Mouse (Mus musculus): ENCODE results near the gene Lrrc10b. TPM values are rescaled to one million over a fixed set of nuclear protein-coding genes. Genes with fewer than 3 reads are reported as not detected.

Gene Lrrc10b
- polyA plus RNA-seq, 1 experiment from 2014 or later: 0.71 TPM

DNA sequence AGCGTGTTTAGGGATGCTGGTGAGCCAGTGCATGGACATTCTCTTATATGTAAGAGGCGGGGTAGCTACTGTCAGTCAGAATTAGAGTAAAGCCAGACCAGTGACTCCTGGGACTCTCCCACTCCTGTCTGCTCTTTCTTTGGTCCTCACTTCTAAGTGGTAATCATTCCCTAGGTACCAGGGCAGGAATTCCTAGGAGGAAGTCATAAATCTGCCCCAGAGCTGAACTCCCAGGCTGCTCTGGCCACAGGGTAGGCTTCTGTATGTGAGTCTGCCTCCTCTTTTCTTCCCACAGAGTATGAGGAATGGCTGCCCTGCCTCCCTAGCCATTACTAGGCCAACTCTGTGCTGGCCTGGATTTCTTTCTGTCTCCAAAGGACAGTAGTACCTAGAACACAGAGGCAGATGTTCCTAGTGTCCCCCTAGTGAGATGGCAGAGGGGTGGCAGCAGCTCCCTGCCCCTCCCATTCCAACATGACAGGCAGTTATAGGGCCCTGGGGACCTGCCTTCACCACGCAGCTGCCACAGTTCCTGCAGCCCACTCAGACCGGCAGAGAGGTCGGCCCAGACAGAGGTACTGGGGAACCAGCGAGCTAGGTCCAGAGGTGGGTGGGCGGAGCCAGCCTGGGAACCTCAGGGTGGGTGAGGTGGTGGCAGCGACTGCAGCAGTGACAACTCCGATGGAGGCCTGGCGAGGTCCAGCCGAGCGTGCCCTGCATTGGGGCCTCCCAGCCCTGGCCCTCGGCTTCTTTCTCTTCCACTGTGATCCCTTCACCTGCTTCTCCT, 31.6 kb downstream of the Lrrc10b start:
- Histone ChIP-seq H3K4me2 (ENCODE audit: low read depth, low read length, severe bottlenecking) (no peak overlapping the region), H3K4me3 (ENCODE audit: low read depth, low read length) (no peak overlapping the region), H3K4me1 (replicated peaks; ENCODE audit: control insufficient read depth, insufficient read depth, low read length) (peaks cover 11% of the 10 kb centered on the region; the same call in 1 of the 2 replicates), H3K27ac (ENCODE audit: low read depth, low read length) (no peak overlapping the region), H3K9ac (ENCODE audit: low read length) (no peak overlapping the region), H3K9me3 (ENCODE audit: control insufficient read depth, low read length) (no peaks in the 10 kb centered on the region), H3K27me3 (ENCODE audit: control insufficient read depth, insufficient read depth, low read length) (0 out of 2 replicates have a peak, but pooled peaks cover 2% of the 10 kb centered on the region), H3K36me3 (ENCODE audit: control insufficient read depth, insufficient read depth, low read length) (no peaks in the 10 kb centered on the region)
- DNase-seq (ENCODE audit: low spot score) (no peak), ATAC-seq (replicated peaks; ENCODE audit: low FRiP score) (no peak)
- 49% methylated on average over 13 of the region's 13 CpGs for WGBS

DNA sequence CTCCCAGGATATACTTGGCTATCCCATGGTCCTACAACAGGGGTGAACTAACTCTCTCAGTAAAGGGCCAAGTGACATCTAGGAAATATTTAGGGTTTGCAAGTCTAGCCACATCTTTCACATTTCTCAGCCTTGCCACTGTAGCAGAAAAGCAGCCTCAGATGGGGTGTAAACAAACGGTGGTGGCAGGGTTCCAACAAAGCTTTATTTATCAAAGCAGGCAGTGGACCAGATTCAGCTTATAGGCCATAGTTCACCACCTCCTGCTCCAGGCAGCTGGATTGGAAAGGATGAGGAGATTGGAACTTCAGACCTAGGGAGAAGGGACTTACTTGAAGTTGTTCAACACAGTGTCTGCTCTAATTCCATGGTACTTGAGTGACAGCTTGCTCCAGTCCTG, 32.5 kb downstream of the Lrrc10b start:
- H3K9ac ChIP-seq (ENCODE audit: low read length): no peak overlapping the region
- no peaks in the 10 kb centered on the region for H3K9me3 ChIP-seq (ENCODE audit: control insufficient read depth, low read length)
- 0 out of 2 replicates have a peak, but pooled peaks cover 2% of the 10 kb centered on the region for H3K27me3 ChIP-seq (ENCODE audit: control insufficient read depth, insufficient read depth, low read length)
- no peak overlapping the region for H3K4me3 ChIP-seq (ENCODE audit: low read depth, low read length)
- H3K4me1 ChIP-seq (replicated peaks; ENCODE audit: control insufficient read depth, insufficient read depth, low read length): peaks cover 11% of the 10 kb centered on the region; the same call in 1 of the 2 replicates
- no peak for DNase-seq (ENCODE audit: low spot score)
- no peak overlapping the region for H3K27ac ChIP-seq (ENCODE audit: low read depth, low read length)
- H3K4me2 ChIP-seq (ENCODE audit: low read depth, low read length, severe bottlenecking): no peak overlapping the region
- ATAC-seq (replicated peaks; ENCODE audit: low FRiP score): no peak
- WGBS: 66% methylated on average over 1 of the region's 1 CpGs
- H3K36me3 ChIP-seq (ENCODE audit: control insufficient read depth, insufficient read depth, low read length): no peaks in the 10 kb centered on the region

- H3K9me3 ChIP-seq (ENCODE audit: control insufficient read depth, low read length): no peaks in the 10 kb centered on the region
- peaks cover 13% of the 10 kb centered on the region; the same call in 1 of the 2 replicates for H3K4me1 ChIP-seq (replicated peaks; ENCODE audit: control insufficient read depth, insufficient read depth, low read length)
- 0 out of 2 replicates have a peak, but pooled peaks cover 2% of the 10 kb centered on the region for H3K27me3 ChIP-seq (ENCODE audit: control insufficient read depth, insufficient read depth, low read length)
- no peak overlapping the region for H3K27ac ChIP-seq (ENCODE audit: low read depth, low read length)
- ATAC-seq (replicated peaks; ENCODE audit: low FRiP score): peak; percentile 57
- peak overlapping the region; percentile 64 for H3K4me2 ChIP-seq (ENCODE audit: low read depth, low read length, severe bottlenecking)
- DNase-seq (ENCODE audit: low spot score): peak; percentile 68
- 3% methylated on average over 53 of the region's 53 CpGs for WGBS
- no peaks in the 10 kb centered on the region for H3K36me3 ChIP-seq (ENCODE audit: control insufficient read depth, insufficient read depth, low read length)
- H3K9ac ChIP-seq (ENCODE audit: low read length): peak overlapping the region; percentile 50
- peak overlapping the region; percentile 21 for H3K4me3 ChIP-seq (ENCODE audit: low read depth, low read length)
These were observed 35.0 kb downstream of the Lrrc10b start for GRCm38 (mm10) chr19:10421986-10422976.

GRCm38 (mm10) chr19:10417436-10417835, 39.8 kb downstream of the Lrrc10b start:
- Histone ChIP-seq H3K9ac (ENCODE audit: low read length) (no peak overlapping the region), H3K4me1 (replicated peaks; ENCODE audit: control insufficient read depth, insufficient read depth, low read length) (peaks cover 15% of the 10 kb centered on the region; the same call in 1 of the 2 replicates)

GRCm38 (mm10) chr19:10416889-10417288, 40.4 kb downstream of the Lrrc10b start:
- DNase-seq (ENCODE audit: low spot score): no peak
- Histone ChIP-seq H3K36me3 (ENCODE audit: control insufficient read depth, insufficient read depth, low read length) (no peaks in the 10 kb centered on the region), H3K27me3 (ENCODE audit: control insufficient read depth, insufficient read depth, low read length) (no peaks in the 10 kb centered on the region), H3K9me3 (ENCODE audit: control insufficient read depth, low read length) (no peaks in the 10 kb centered on the region), H3K4me1 (replicated peaks; ENCODE audit: control insufficient read depth, insufficient read depth, low read length) (peaks cover 13% of the 10 kb centered on the region; the same call in 1 of the 2 replicates), H3K4me3 (ENCODE audit: low read depth, low read length) (no peak overlapping the region), H3K4me2 (ENCODE audit: low read depth, low read length, severe bottlenecking) (no peak overlapping the region), H3K9ac (ENCODE audit: low read length) (no peak overlapping the region), H3K27ac (ENCODE audit: low read depth, low read length) (no peak overlapping the region)
- no peak for ATAC-seq (replicated peaks; ENCODE audit: low FRiP score)
- WGBS: 75% methylated on average over 8 of the region's 8 CpGs

More at GRCm38 (mm10) chr19:10417436-10417835, 39.8 kb downstream of the Lrrc10b start:
- no peaks in the 10 kb centered on the region for H3K36me3 ChIP-seq (ENCODE audit: control insufficient read depth, insufficient read depth, low read length)
- H3K4me2 ChIP-seq (ENCODE audit: low read depth, low read length, severe bottlenecking): no peak overlapping the region
- H3K27me3 ChIP-seq (ENCODE audit: control insufficient read depth, insufficient read depth, low read length): no peaks in the 10 kb centered on the region
- 84% methylated on average over 12 of the region's 12 CpGs for WGBS
- H3K27ac ChIP-seq (ENCODE audit: low read depth, low read length): no peak overlapping the region
- no peaks in the 10 kb centered on the region for H3K9me3 ChIP-seq (ENCODE audit: control insufficient read depth, low read length)
- ATAC-seq (replicated peaks; ENCODE audit: low FRiP score): no peak
- no peak for DNase-seq (ENCODE audit: low spot score)
- no peak overlapping the region for H3K4me3 ChIP-seq (ENCODE audit: low read depth, low read length)

GRCm38 (mm10) chr19:10415508-10415907, 41.8 kb downstream of the Lrrc10b start:
- Histone ChIP-seq H3K36me3 (ENCODE audit: control insufficient read depth, insufficient read depth, low read length) (no peaks in the 10 kb centered on the region), H3K4me3 (ENCODE audit: low read depth, low read length) (no peak overlapping the region), H3K27me3 (ENCODE audit: control insufficient read depth, insufficient read depth, low read length) (no peaks in the 10 kb centered on the region), H3K4me2 (ENCODE audit: low read depth, low read length, severe bottlenecking) (no peak overlapping the region), H3K9ac (ENCODE audit: low read length) (no peak overlapping the region), H3K4me1 (replicated peaks; ENCODE audit: control insufficient read depth, insufficient read depth, low read length) (peaks cover 13% of the 10 kb centered on the region; the same call in 1 of the 2 replicates), H3K27ac (ENCODE audit: low read depth, low read length) (no peak overlapping the region), H3K9me3 (ENCODE audit: control insufficient read depth, low read length) (no peaks in the 10 kb centered on the region)
- DNase-seq (ENCODE audit: low spot score) (no peak), ATAC-seq (replicated peaks; ENCODE audit: low FRiP score) (no peak)
- WGBS: 74% methylated on average over 5 of the region's 5 CpGs

DNA sequence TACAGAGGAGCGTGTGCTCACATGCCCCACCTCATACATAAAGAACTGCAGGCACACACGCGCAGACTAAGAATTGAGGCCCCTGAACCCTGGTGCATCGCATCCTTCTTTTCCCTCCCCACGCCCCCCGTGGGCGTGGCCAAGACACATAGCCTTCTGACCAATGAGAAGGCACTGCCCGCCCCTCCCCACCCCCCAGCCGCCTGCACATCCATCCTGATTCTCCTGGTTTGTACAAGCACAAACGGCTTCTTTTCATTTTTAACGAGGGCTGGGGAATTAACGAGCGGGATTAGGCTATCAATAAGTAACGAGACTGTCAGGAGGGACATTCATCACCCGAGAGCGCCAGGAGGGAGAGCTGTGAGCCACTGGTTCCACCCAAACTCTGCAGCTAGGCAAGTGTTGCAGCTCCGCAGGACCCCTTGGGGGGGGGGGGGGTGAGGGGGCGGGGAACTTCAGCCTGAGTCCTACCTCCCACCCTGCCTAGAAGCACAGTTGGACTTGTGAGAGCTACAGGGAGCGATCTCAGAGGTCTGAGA, 43.5 kb downstream of the Lrrc10b start:
- Histone ChIP-seq H3K27me3 (ENCODE audit: control insufficient read depth, insufficient read depth, low read length) (no peaks in the 10 kb centered on the region), H3K9me3 (ENCODE audit: control insufficient read depth, low read length) (no peaks in the 10 kb centered on the region), H3K9ac (ENCODE audit: low read length) (peak overlapping the region; percentile 24; the same call in 1 of the 2 replicates), H3K36me3 (ENCODE audit: control insufficient read depth, insufficient read depth, low read length) (no peaks in the 10 kb centered on the region), H3K4me2 (ENCODE audit: low read depth, low read length, severe bottlenecking) (peak overlapping the region; percentile 47), H3K27ac (ENCODE audit: low read depth, low read length) (peak overlapping the region; percentile 70), H3K4me1 (replicated peaks; ENCODE audit: control insufficient read depth, insufficient read depth, low read length) (peaks cover 13% of the 10 kb centered on the region; the same call in 1 of the 2 replicates), H3K4me3 (ENCODE audit: low read depth, low read length) (peak overlapping the region; percentile 23)
- ATAC-seq (replicated peaks; ENCODE audit: low FRiP score) (peak; percentile 93), DNase-seq (ENCODE audit: low spot score) (peak; percentile 93)
- WGBS: under 1% methylated on average over 19 of the region's 19 CpGs

Data from forebrain, embryonic 11.5 days (tissue).